Mouse (Mus musculus): ENCODE measurements around the gene Pitpna. TPM values are rescaled to one million over a fixed set of nuclear protein-coding genes. Genes with fewer than 3 reads are reported as not detected.
A peak's percentile ranks its signal among the peaks of the same experiment; 100 is the strongest.
"Not testable (repeated sequence)": the region's sequence is repeated elsewhere in the genome, so short reads cannot be mapped to it uniquely, and the experiment has no call there.

Pitpna gene
- polyA plus RNA-seq, 1 experiment, result 160 TPM

GRCm38 (mm10) chr11:75550200-75550946 is 37.5 kb upstream of the Pitpna start:
- Histone ChIP-seq H3K4me3 (ENCODE audit: insufficient read depth, low read length) (no peak overlapping the region), H3K4me1 (ENCODE audit: control insufficient read depth, insufficient read depth, low read length) (peaks cover 24% of the 10 kb centered on the region), H3K27ac (ENCODE audit: insufficient read depth, low read length) (no peak overlapping the region)
- TF ChIP-seq POLR2A (IDR thresholded peaks at IDR 0.05; ENCODE audit: low read depth, low read length) (no peak), CTCF (IDR thresholded peaks at IDR 0.05; ENCODE audit: borderline replicate concordance, insufficient read depth, low read length) (no peak)

- H3K4me3 ChIP-seq (ENCODE audit: insufficient read depth, low read length), result no peak overlapping the region
- H3K4me1 ChIP-seq (ENCODE audit: control insufficient read depth, insufficient read depth, low read length), result peaks cover 24% of the 10 kb centered on the region
- TF ChIP-seq POLR2A (IDR thresholded peaks at IDR 0.05; ENCODE audit: low read depth, low read length) (no peak), CTCF (IDR thresholded peaks at IDR 0.05; ENCODE audit: borderline replicate concordance, insufficient read depth, low read length) (no peak)
- 0 out of 2 replicates have a peak overlapping the region, but pooled peaks have one; percentile 11 for H3K27ac ChIP-seq (ENCODE audit: insufficient read depth, low read length)
Measured at GRCm38 (mm10) chr11:75551321-75551720, 36.6 kb upstream of the Pitpna start.

- Histone ChIP-seq H3K4me1 (ENCODE audit: control insufficient read depth, insufficient read depth, low read length) (peaks cover 24% of the 10 kb centered on the region), H3K4me3 (ENCODE audit: insufficient read depth, low read length) (no peak overlapping the region), H3K27ac (ENCODE audit: insufficient read depth, low read length) (no peak overlapping the region)
- 0 out of 2 replicates have a peak, but pooled peaks have one; percentile 40 for TF ChIP-seq POLR2A (IDR thresholded peaks at IDR 0.05; ENCODE audit: low read depth, low read length)
- TF ChIP-seq CTCF (IDR thresholded peaks at IDR 0.05; ENCODE audit: borderline replicate concordance, insufficient read depth, low read length), result no peak
Measured at GRCm38 (mm10) chr11:75551961-75552441, 35.9 kb upstream of the Pitpna start.

- Histone ChIP-seq H3K27ac (ENCODE audit: insufficient read depth, low read length) (no peak overlapping the region), H3K4me1 (ENCODE audit: control insufficient read depth, insufficient read depth, low read length) (peaks cover 24% of the 10 kb centered on the region), H3K4me3 (ENCODE audit: insufficient read depth, low read length) (no peak overlapping the region)
- TF ChIP-seq CTCF (IDR thresholded peaks at IDR 0.05; ENCODE audit: borderline replicate concordance, insufficient read depth, low read length) (no peak), POLR2A (IDR thresholded peaks at IDR 0.05; ENCODE audit: low read depth, low read length) (no peak)
Measured at GRCm38 (mm10) chr11:75552906-75553482, 34.9 kb upstream of the Pitpna start.

- H3K4me3 ChIP-seq (ENCODE audit: insufficient read depth, low read length); H3K27ac ChIP-seq (ENCODE audit: insufficient read depth, low read length): not testable (repeated sequence)
- peaks cover 19% of the 10 kb centered on the region for H3K4me1 ChIP-seq (ENCODE audit: control insufficient read depth, insufficient read depth, low read length)
Measured at GRCm38 (mm10) chr11:75556006-75556405, 31.9 kb upstream of the Pitpna start.

- no peak overlapping the region for H3K27ac ChIP-seq (ENCODE audit: insufficient read depth, low read length)
- TF ChIP-seq POLR2A (IDR thresholded peaks at IDR 0.05; ENCODE audit: low read depth, low read length) (no peak), CTCF (IDR thresholded peaks at IDR 0.05; ENCODE audit: borderline replicate concordance, insufficient read depth, low read length) (no peak)
- H3K4me1 ChIP-seq (ENCODE audit: control insufficient read depth, insufficient read depth, low read length), result peaks cover 9% of the 10 kb centered on the region
- no peak overlapping the region for H3K4me3 ChIP-seq (ENCODE audit: insufficient read depth, low read length)
Measured at GRCm38 (mm10) chr11:75557142-75557541, 30.8 kb upstream of the Pitpna start.

- no peak overlapping the region for H3K4me3 ChIP-seq (ENCODE audit: insufficient read depth, low read length)
- TF ChIP-seq CTCF (IDR thresholded peaks at IDR 0.05; ENCODE audit: borderline replicate concordance, insufficient read depth, low read length) (peak; percentile 23; the same call in 1 of the 2 replicates), POLR2A (IDR thresholded peaks at IDR 0.05; ENCODE audit: low read depth, low read length) (no peak)
- peaks cover under 1% of the 10 kb centered on the region; the same call in 1 of the 2 replicates for H3K4me1 ChIP-seq (ENCODE audit: control insufficient read depth, insufficient read depth, low read length)
- H3K27ac ChIP-seq (ENCODE audit: insufficient read depth, low read length), result no peak overlapping the region
Measured at GRCm38 (mm10) chr11:75558101-75558500, 29.8 kb upstream of the Pitpna start.

- TF ChIP-seq POLR2A (IDR thresholded peaks at IDR 0.05; ENCODE audit: low read depth, low read length), result no peak
- peaks cover 5% of the 10 kb centered on the region; the same call in 1 of the 2 replicates for H3K4me1 ChIP-seq (ENCODE audit: control insufficient read depth, insufficient read depth, low read length)
- no peak overlapping the region for H3K27ac ChIP-seq (ENCODE audit: insufficient read depth, low read length)
- H3K4me3 ChIP-seq (ENCODE audit: insufficient read depth, low read length), result no peak overlapping the region
Measured at GRCm38 (mm10) chr11:75559870-75560504, 27.9 kb upstream of the Pitpna start.

- Histone ChIP-seq H3K27ac (ENCODE audit: insufficient read depth, low read length) (no peak overlapping the region), H3K4me1 (ENCODE audit: control insufficient read depth, insufficient read depth, low read length) (peaks cover 5% of the 10 kb centered on the region; the same call in 1 of the 2 replicates), H3K4me3 (ENCODE audit: insufficient read depth, low read length) (no peak overlapping the region)
- TF ChIP-seq CTCF (IDR thresholded peaks at IDR 0.05; ENCODE audit: borderline replicate concordance, insufficient read depth, low read length) (no peak), POLR2A (IDR thresholded peaks at IDR 0.05; ENCODE audit: low read depth, low read length) (no peak)
Measured at GRCm38 (mm10) chr11:75560530-75561409, 27.1 kb upstream of the Pitpna start.

Data from embryonic fibroblast, embryonic 13.5 days (primary cell).